Mouse (Mus musculus) NIH3T3 (cell line): ENCODE measurements around the gene Wdr95.

Source experiments
- DNase-seq: peaks from one replicate; pipeline ENCODE4 v3.0.0-alpha.2; 2012; ENCODE audit warnings: low read depth

The Wdr95 gene

GRCm38 (mm10) chr5:149623815-149624675 is 95.6 kb downstream of the Wdr95 start:
- DNase-seq = peak; percentile 70

- no peak for DNase-seq
Observed at GRCm38 (mm10) chr5:149625547-149625946, 97.1 kb downstream of the Wdr95 start.

GRCm38 (mm10) chr5:149634409-149635035 is 106.0 kb downstream of the Wdr95 start:
- DNase-seq = no peak

- peak; percentile 63 for DNase-seq
Observed at GRCm38 (mm10) chr5:149635556-149635955, 107.1 kb downstream of the Wdr95 start.

GRCm38 (mm10) chr5:149636075-149636920 is 107.8 kb downstream of the Wdr95 start, which contains the start of gene Hsph1:
Hsph1 (minus strand) TSS chr5:149636376.
- peak; percentile 99 for DNase-seq

GRCm38 (mm10) chr5:149637306-149637705 is 108.8 kb downstream of the Wdr95 start:
- DNase-seq = no peak

- DNase-seq = peak; percentile 36
Observed at GRCm38 (mm10) chr5:149641277-149641892, 112.9 kb downstream of the Wdr95 start.

- peak; percentile 61 for DNase-seq
Observed at GRCm38 (mm10) chr5:149642366-149642765, 113.9 kb downstream of the Wdr95 start.

GRCm38 (mm10) chr5:149642783-149643509 is 114.5 kb downstream of the Wdr95 start:
- DNase-seq = no peak

GRCm38 (mm10) chr5:149647367-149648115 is 119.1 kb downstream of the Wdr95 start:
- peak; percentile 40 for DNase-seq

GRCm38 (mm10) chr5:149648196-149648595 is 119.7 kb downstream of the Wdr95 start:
- DNase-seq = no peak

GRCm38 (mm10) chr5:149648895-149649406 is 120.5 kb downstream of the Wdr95 start:
- DNase-seq = no peak

GRCm38 (mm10) chr5:149649499-149650178 is 121.2 kb downstream of the Wdr95 start:
- no peak for DNase-seq

GRCm38 (mm10) chr5:149650179-149650553 is 121.7 kb downstream of the Wdr95 start:
- DNase-seq = no peak

GRCm38 (mm10) chr5:149655636-149656035 is 127.2 kb downstream of the Wdr95 start:
- DNase-seq = no peak

- no peak for DNase-seq
Observed at GRCm38 (mm10) chr5:149658022-149658421, 129.5 kb downstream of the Wdr95 start.

GRCm38 (mm10) chr5:149658741-149659413 is 130.4 kb downstream of the Wdr95 start:
- DNase-seq = no peak

- DNase-seq = no peak
Observed at GRCm38 (mm10) chr5:149659414-149659780, 130.9 kb downstream of the Wdr95 start.

- DNase-seq = no peak
Observed at GRCm38 (mm10) chr5:149661428-149661827, 132.9 kb downstream of the Wdr95 start.
